Mouse (Mus musculus) liver, postnatal 0 days (tissue): ENCODE data around the gene Hc.

Source experiments
- CTCF ChIP-seq: sonication (generic); IDR thresholded peaks from 2 replicates; pipeline ENCODE4 v1.5.1; 2016; ENCODE audit warnings: antibody characterized with exemption, low read depth
- EP300 ChIP-seq: IDR thresholded peaks from 2 replicates; pipeline ENCODE4 v1.6.1; 2016; ENCODE audit warnings: antibody characterized with exemption, low read depth, mild to moderate bottlenecking

GRCm38 (mm10) chr2:34961481-34962036, 99.7 kb downstream of the Hc start, which contains the start of gene Traf1:
- no peak for TF ChIP-seq CTCF
- no peak for TF ChIP-seq EP300
